Mouse (Mus musculus) CH12.LX (cell line): ENCODE results near the gene Myo18a.

Experiments
- CTCF ChIP-seq, 2 experiments: IDR thresholded peaks in 1 of 2; conservative IDR thresholded peaks in 1 of 2; 2 replicates each; pipeline ENCODE4 v1.5.1; 2011 to 2012; ENCODE audit warnings: low read depth in 2 of 2, low read length in 2 of 2, improper control_type of control experiment in 1 of 2, inconsistent platforms in 1 of 2, mild to moderate bottlenecking in 1 of 2, moderate library complexity in 1 of 2
- ELF1 ChIP-seq: IDR thresholded peaks from 2 replicates; pipeline ENCODE4 v1.6.1; 2014; ENCODE audit warnings: low read depth, mild to moderate bottlenecking, inconsistent platforms, low read length, improper control_type of control experiment
- EP300 ChIP-seq: IDR thresholded peaks from 2 replicates; pipeline ENCODE4 v1.6.1; 2011; ENCODE audit warnings: low read length, improper control_type of control experiment
- ETS1 ChIP-seq: conservative IDR thresholded peaks from 2 replicates; pipeline ENCODE4 v1.6.1; 2012; ENCODE audit warnings: low read depth, mild to moderate bottlenecking, inconsistent platforms, low read length, improper control_type of control experiment, moderate library complexity
- HCFC1 ChIP-seq: IDR thresholded peaks from 2 replicates; pipeline ENCODE4 v1.6.1; 2012; ENCODE audit warnings: low read depth, mild to moderate bottlenecking, inconsistent platforms, low read length, improper control_type of control experiment
- JUND ChIP-seq: conservative IDR thresholded peaks from 2 replicates; pipeline ENCODE4 v1.6.1; 2011; ENCODE audit warnings: low read depth, low read length, improper control_type of control experiment
- POLR2A ChIP-seq: IDR thresholded peaks from 2 replicates; pipeline ENCODE4 v1.6.1; 2011; ENCODE audit warnings: low read depth, mild to moderate bottlenecking, improper control_type of control experiment, low read length

DNA sequence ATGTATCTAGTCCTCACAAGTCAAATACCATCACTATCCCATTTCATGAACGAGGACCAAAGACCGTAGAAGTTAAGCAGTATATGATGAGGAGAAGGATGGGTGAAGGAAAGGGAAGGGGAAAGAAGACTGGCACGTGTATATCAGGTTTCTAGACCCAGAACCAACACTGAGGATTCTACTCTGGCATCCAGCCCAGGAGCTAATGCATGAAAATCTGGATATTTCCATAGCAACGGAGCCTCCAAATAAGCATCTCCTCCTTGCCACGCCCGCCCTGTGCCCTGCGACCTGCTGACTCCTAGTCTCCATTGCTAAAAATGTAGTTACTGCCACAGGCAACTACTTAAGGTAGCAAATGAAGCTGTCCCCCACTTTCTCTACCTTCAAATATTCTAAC is 38.3 kb upstream of the Myo18a start:
- TF ChIP-seq EP300 (no peak), HCFC1 (no peak), ETS1 (no peak), JUND (no peak), CTCF (conservative IDR thresholded peaks at IDR 0.05 in 1 of 2, IDR thresholded peaks at IDR 0.05 in 1 of 2; ENCODE audit: low read depth in 2 of 2, low read length in 2 of 2) (no peak), POLR2A (no peak), ELF1 (no peak)
